Mouse (Mus musculus): ENCODE results near the gene Porcn. TPM values are rescaled to one million over a fixed set of nuclear protein-coding genes. Genes with fewer than 3 reads are reported as not detected.
A peak's percentile ranks its signal among the peaks of the same experiment; 100 is the strongest.

The Porcn gene
- polyA plus RNA-seq, 1 experiment from 2014 or later: 50.7 TPM

DNA sequence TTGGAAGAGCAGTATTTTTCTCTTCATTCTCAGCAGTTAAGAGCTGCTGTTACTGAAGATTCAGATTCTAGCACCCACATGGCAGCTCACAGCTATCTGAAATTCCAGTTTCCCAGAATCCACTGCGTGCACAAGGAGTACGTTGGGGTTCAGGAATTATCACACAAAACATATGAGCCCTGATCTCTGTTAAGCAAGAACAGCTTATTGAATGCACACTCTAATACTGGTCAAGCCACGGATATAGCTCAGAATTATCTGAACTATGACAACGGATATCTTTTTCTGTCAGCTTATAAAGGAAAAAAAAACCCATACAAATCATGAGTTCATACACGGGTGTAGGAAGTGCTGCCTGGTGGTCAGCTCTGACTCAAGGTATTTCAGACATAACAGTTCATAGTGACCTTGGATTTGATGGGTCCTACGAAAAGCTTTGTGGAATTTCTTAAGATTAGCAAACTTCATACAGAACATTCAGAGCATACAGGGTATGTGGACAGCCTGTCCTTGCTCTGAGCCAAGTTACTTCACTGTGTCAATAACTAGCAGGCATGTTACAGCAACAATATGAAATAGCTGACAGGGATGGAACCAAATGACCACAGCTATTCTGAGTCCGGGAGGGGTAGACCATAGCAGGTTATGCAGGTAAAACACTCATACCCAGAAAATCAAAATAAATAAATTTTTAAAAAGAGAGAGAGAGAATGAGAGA lies 5.3 kb upstream of the Porcn start:
- WGBS: 82% methylated on average over 7 of the region's 7 CpGs
- Histone ChIP-seq H3K9ac (ENCODE audit: low read depth, low read length) (no peak overlapping the region), H3K36me3 (ENCODE audit: control insufficient read depth, insufficient read depth, low read length) (no peaks in the 10 kb centered on the region), H3K4me3 (ENCODE audit: low read length) (no peak overlapping the region), H3K27me3 (replicated peaks; ENCODE audit: control insufficient read depth, insufficient read depth, low read length) (no peaks in the 10 kb centered on the region), H3K9me3 (ENCODE audit: control insufficient read depth, low read length) (no peaks in the 10 kb centered on the region), H3K4me2 (ENCODE audit: low read length) (no peak overlapping the region), H3K4me1 (ENCODE audit: control insufficient read depth, insufficient read depth, low read depth, low read length) (no peaks in the 10 kb centered on the region), H3K27ac (ENCODE audit: low read depth, low read length) (no peak overlapping the region)
- ATAC-seq: no peak

DNA sequence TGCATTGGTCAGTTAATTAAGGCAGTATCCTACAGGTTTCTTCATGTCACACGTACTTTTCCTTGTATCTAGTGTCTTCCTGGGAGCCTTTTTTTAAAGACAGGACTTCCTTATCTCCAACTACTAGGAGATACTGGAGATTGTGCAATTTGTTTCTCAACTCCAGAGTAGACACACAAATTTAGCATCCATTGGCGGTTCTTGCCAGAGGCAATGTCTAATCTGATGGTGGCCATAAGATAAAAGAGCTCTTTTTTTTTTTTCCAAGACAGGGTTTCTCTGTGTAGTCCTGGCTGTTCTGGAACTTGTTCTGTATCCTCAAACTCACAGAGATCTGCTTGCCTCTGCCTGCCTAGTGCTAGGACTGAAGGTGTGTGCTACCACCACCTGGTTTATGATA lies 3.4 kb upstream of the Porcn start:
- no peak for ATAC-seq
- Histone ChIP-seq H3K4me2 (ENCODE audit: low read length) (no peak overlapping the region), H3K36me3 (ENCODE audit: control insufficient read depth, insufficient read depth, low read length) (no peaks in the 10 kb centered on the region), H3K9me3 (ENCODE audit: control insufficient read depth, low read length) (no peaks in the 10 kb centered on the region), H3K4me3 (ENCODE audit: low read length) (no peak overlapping the region), H3K4me1 (ENCODE audit: control insufficient read depth, insufficient read depth, low read depth, low read length) (no peaks in the 10 kb centered on the region), H3K9ac (ENCODE audit: low read depth, low read length) (no peak overlapping the region), H3K27ac (ENCODE audit: low read depth, low read length) (no peak overlapping the region), H3K27me3 (replicated peaks; ENCODE audit: control insufficient read depth, insufficient read depth, low read length) (no peaks in the 10 kb centered on the region)
- WGBS: 76% methylated on average over 2 of the region's 2 CpGs

DNA sequence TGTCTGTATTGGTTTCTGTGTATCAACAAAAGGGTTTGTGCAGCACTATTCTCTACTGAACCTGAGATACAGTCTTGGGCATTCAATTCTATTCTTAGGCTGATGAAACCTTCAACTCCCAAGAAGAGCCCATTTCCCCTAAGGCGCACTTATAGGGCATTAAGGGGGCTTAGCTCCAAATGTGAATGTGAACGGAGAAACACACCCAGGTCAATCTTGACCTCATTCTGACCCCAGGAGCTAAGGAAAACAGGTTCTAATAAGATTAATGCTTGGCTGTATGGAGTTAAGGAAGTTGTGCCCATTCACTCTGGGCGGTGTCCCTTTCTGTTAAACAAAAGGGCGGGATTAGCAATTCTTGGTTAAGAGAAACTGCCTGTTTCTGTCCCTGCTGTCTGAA lies 899 bp upstream of the Porcn start:
- H3K36me3 ChIP-seq (ENCODE audit: control insufficient read depth, insufficient read depth, low read length): no peaks in the 10 kb centered on the region
- no peaks in the 10 kb centered on the region for H3K27me3 ChIP-seq (replicated peaks; ENCODE audit: control insufficient read depth, insufficient read depth, low read length)
- H3K4me3 ChIP-seq (ENCODE audit: low read length): no peak overlapping the region
- no peaks in the 10 kb centered on the region for H3K4me1 ChIP-seq (ENCODE audit: control insufficient read depth, insufficient read depth, low read depth, low read length)
- H3K9me3 ChIP-seq (ENCODE audit: control insufficient read depth, low read length): no peaks in the 10 kb centered on the region
- no peak overlapping the region for H3K9ac ChIP-seq (ENCODE audit: low read depth, low read length)
- peak overlapping the region; percentile 54 for H3K4me2 ChIP-seq (ENCODE audit: low read length)
- ATAC-seq: no peak
- H3K27ac ChIP-seq (ENCODE audit: low read depth, low read length): no peak overlapping the region
- WGBS: 22% methylated on average over 4 of the region's 4 CpGs

DNA sequence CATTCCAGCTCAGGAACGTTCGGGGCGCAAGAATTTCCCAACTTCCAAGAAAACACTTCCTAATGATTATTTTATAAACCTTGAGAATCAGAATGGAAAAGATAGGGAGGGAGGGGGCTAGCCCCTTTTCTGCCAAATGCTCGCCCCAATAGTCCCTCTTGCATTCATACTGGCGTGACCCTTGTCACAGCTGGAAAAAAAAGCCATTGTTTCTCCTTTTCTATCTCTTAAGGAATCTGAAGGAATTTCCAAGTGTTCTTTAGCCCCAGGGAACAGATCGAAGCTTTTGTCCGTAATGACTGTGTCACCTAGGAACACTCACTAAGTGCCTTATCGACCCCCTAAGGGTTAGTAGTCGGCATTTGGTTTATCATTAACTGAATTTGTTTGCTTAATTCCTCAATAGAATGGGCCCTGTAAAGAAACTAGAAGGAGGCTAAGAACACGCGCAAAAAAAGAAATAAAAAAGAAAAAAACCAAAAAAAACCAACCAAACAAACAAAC lies 421 bp upstream of the Porcn start:
- Histone ChIP-seq H3K9ac (ENCODE audit: low read depth, low read length) (peak overlapping the region; percentile 66), H3K4me3 (ENCODE audit: low read length) (peak overlapping the region; percentile 49), H3K4me1 (ENCODE audit: control insufficient read depth, insufficient read depth, low read depth, low read length) (no peaks in the 10 kb centered on the region), H3K9me3 (ENCODE audit: control insufficient read depth, low read length) (no peaks in the 10 kb centered on the region), H3K27ac (ENCODE audit: low read depth, low read length) (no peak overlapping the region), H3K27me3 (replicated peaks; ENCODE audit: control insufficient read depth, insufficient read depth, low read length) (no peaks in the 10 kb centered on the region), H3K36me3 (ENCODE audit: control insufficient read depth, insufficient read depth, low read length) (no peaks in the 10 kb centered on the region), H3K4me2 (ENCODE audit: low read length) (peak overlapping the region; percentile 54)
- peak; percentile 25 for ATAC-seq
- 16% methylated on average over 11 of the region's 11 CpGs for WGBS

DNA sequence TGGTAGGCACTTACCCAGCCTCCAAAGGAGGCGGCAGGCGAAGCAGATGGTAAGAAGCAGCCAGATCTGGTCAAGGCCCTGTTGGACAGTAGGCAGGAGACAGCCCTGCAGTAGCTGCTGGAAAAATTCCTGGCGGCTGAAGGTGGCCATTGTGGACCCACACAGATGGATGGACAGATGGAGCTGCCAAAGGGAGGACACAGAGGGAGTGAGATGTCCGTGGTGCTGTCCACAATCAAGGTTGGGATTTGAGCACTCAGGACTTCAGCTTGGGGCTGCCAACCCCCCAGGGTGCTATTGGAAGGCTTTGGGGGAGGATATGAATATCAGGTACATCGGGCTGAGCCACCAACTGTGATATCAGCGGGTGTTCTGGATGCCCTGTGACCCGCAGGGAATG lies 774 bp downstream of the Porcn start:
- 37% methylated on average over 7 of the region's 7 CpGs for WGBS
- Histone ChIP-seq H3K27me3 (replicated peaks; ENCODE audit: control insufficient read depth, insufficient read depth, low read length) (no peaks in the 10 kb centered on the region), H3K4me1 (ENCODE audit: control insufficient read depth, insufficient read depth, low read depth, low read length) (no peaks in the 10 kb centered on the region), H3K4me2 (ENCODE audit: low read length) (peak overlapping the region; percentile 54), H3K9me3 (ENCODE audit: control insufficient read depth, low read length) (no peaks in the 10 kb centered on the region), H3K36me3 (ENCODE audit: control insufficient read depth, insufficient read depth, low read length) (no peaks in the 10 kb centered on the region), H3K9ac (ENCODE audit: low read depth, low read length) (peak overlapping the region; percentile 66; the same call in 1 of the 2 replicates), H3K27ac (ENCODE audit: low read depth, low read length) (peak overlapping the region; percentile 51; the same call in 1 of the 2 replicates), H3K4me3 (ENCODE audit: low read length) (peak overlapping the region; percentile 49)
- no peak for ATAC-seq

DNA sequence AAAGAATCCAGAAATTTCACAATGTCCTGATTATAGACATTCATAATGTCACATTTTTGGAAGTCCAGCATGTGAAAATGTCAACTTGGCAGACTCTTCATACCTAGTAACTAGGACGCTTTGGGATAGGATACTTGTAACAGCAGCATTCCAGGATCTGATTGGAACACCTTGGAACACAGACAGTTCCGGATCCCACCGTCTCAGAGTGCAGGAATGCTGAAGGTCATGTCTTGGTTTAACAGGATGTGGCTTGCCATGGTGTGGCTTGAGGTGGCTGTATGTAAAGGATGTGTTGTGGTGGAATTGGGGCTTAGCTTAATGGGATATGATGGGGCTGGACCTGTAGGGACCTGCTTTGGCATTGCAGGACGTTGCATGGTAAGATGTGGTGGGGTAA lies 1.2 kb downstream of the Porcn start:
- Histone ChIP-seq H3K9ac (ENCODE audit: low read depth, low read length) (no peak overlapping the region), H3K27ac (ENCODE audit: low read depth, low read length) (no peak overlapping the region), H3K4me2 (ENCODE audit: low read length) (peak overlapping the region; percentile 54), H3K4me1 (ENCODE audit: control insufficient read depth, insufficient read depth, low read depth, low read length) (no peaks in the 10 kb centered on the region), H3K9me3 (ENCODE audit: control insufficient read depth, low read length) (no peaks in the 10 kb centered on the region), H3K27me3 (replicated peaks; ENCODE audit: control insufficient read depth, insufficient read depth, low read length) (no peaks in the 10 kb centered on the region), H3K36me3 (ENCODE audit: control insufficient read depth, insufficient read depth, low read length) (no peaks in the 10 kb centered on the region; the same call in 1 of the 2 replicates), H3K4me3 (ENCODE audit: low read length) (no peak overlapping the region; the same call in 1 of the 2 replicates)
- ATAC-seq: no peak
- 69% methylated on average over 4 of the region's 4 CpGs for WGBS

DNA sequence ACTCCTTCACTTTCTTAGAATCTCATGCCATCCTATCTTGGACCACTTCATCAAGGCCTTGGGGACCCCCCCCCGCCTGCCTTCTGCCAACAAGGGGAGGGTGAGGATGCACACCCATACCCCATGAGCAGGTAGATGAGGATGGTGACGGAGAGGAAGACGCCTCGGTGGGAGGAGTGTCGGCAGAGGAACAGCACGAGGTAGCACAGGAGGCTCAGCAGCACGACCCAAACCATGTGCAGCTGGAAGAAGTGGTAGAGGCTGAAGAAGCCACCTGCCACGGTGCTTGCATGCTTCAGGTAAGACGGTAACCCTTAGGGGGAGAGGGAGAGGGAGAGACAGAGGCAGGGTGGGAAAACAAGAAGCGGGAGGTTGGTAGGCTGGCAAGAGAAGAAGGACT lies 2.2 kb downstream of the Porcn start:
- Histone ChIP-seq H3K9me3 (ENCODE audit: control insufficient read depth, low read length) (no peaks in the 10 kb centered on the region), H3K36me3 (ENCODE audit: control insufficient read depth, insufficient read depth, low read length) (no peaks in the 10 kb centered on the region; the same call in 1 of the 2 replicates), H3K9ac (ENCODE audit: low read depth, low read length) (no peak overlapping the region), H3K27me3 (replicated peaks; ENCODE audit: control insufficient read depth, insufficient read depth, low read length) (no peaks in the 10 kb centered on the region), H3K4me3 (ENCODE audit: low read length) (no peak overlapping the region), H3K27ac (ENCODE audit: low read depth, low read length) (no peak overlapping the region), H3K4me1 (ENCODE audit: control insufficient read depth, insufficient read depth, low read depth, low read length) (no peaks in the 10 kb centered on the region), H3K4me2 (ENCODE audit: low read length) (no peak overlapping the region)
- ATAC-seq: no peak
- WGBS: 85% methylated on average over 10 of the region's 10 CpGs

DNA sequence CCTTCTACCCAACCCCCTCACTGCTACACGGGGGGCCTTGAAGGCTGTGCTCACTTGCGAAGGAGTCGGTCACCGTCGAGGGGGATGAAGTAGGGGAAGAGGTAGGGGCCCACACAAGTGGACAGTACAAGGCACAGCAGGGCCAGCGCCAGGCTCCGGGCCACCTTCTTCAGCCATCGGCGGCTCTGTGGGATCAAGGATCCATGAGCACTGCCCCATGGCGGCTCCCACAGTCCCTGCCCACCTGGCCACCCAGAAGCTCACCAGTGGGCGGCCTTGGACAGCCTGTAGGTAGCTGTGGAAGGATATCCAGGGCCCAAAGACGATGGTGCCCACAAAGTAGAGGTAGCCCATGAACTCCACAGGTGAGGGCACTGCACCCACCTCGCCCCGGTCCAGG lies 3.2 kb downstream of the Porcn start:
- ATAC-seq: no peak
- Histone ChIP-seq H3K27ac (ENCODE audit: low read depth, low read length) (no peak overlapping the region), H3K4me3 (ENCODE audit: low read length) (no peak overlapping the region), H3K4me1 (ENCODE audit: control insufficient read depth, insufficient read depth, low read depth, low read length) (no peaks in the 10 kb centered on the region), H3K36me3 (ENCODE audit: control insufficient read depth, insufficient read depth, low read length) (no peaks in the 10 kb centered on the region; the same call in 1 of the 2 replicates), H3K9me3 (ENCODE audit: control insufficient read depth, low read length) (no peaks in the 10 kb centered on the region), H3K27me3 (replicated peaks; ENCODE audit: control insufficient read depth, insufficient read depth, low read length) (no peaks in the 10 kb centered on the region), H3K4me2 (ENCODE audit: low read length) (no peak overlapping the region), H3K9ac (ENCODE audit: low read depth, low read length) (no peak overlapping the region)
- WGBS: 85% methylated on average over 14 of the region's 14 CpGs

DNA sequence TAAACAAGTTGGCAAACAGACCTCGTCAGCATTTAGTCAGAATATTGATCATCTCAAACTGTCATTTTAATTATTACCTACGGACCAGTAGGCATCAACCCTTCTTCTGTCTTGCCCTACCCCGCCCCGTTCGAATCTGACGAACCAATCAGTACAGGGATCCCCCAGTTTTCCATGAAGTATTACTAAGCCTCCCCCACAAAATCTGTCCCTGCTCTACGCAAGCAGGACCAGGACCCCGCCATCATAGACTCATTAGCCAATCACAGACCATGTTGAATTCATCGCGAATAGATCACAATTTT lies 13.0 kb downstream of the Porcn start, which contains the start of gene Ebp:
TSS of gene Ebp (minus strand) at position 94 of the 305 bp plus-strand sequence.
- peak within 1 kb of the TSS; percentile 67 for H3K9ac ChIP-seq (ENCODE audit: low read depth, low read length)
- no peaks in the 10 kb centered on the region for H3K4me1 ChIP-seq (ENCODE audit: control insufficient read depth, insufficient read depth, low read depth, low read length)
- WGBS: 19% methylated on average over 10 of the region's 10 CpGs
- ATAC-seq: peak; percentile 67
- H3K4me2 ChIP-seq (ENCODE audit: low read length): peak within 1 kb of the TSS; percentile 69
- H3K9me3 ChIP-seq (ENCODE audit: control insufficient read depth, low read length): no peaks in the 10 kb centered on the region
- H3K4me3 ChIP-seq (ENCODE audit: low read length): peak within 1 kb of the TSS; percentile 54
- H3K36me3 ChIP-seq (ENCODE audit: control insufficient read depth, insufficient read depth, low read length): no peaks in the 10 kb centered on the region
- H3K27ac ChIP-seq (ENCODE audit: low read depth, low read length): peak within 1 kb of the TSS; percentile 77
- no peaks in the 10 kb centered on the region for H3K27me3 ChIP-seq (replicated peaks; ENCODE audit: control insufficient read depth, insufficient read depth, low read length)
